Mouse (Mus musculus) adrenal gland, adult (tissue): ENCODE results near the gene Stk39.
A peak's percentile ranks its signal among the peaks of the same experiment; 100 is the strongest.

ENCODE experiments used
- DNase-seq, 2 experiments: peaks; one replicate each; pipeline ENCODE4 v3.0.0; 2022 to 2023; ENCODE audit warnings: low spot score in 1 of 2; ENCODE audit not compliant: inconsistent age in 2 of 2

Gene Stk39

DNA sequence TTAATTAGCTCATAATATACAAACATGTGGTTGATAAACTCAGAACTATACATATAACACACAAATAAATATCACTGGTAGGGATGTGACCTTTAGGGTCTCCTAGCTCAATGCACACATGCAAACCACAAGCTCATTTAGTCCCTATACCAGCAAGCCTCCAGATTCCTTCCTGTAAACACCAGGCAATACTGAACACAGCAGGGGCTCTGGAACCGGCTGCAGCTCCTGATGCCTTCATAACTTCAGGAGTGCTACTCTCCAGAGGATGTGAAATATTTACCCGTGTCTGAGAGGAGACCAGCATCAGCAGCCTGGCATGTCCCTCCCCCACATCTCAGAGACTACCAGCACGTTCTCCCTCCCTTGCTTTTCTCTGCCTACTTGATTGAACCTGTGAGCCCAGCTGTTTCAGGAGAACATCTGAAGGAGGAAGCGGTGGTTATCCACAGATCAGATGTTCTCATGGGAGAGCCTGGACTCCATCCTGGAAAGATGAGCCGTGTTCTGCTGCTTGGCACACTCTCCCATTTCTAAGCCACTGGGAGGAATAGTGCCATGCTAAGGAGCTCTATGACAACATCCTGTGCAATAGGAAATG is 45.0 kb downstream of the Stk39 start:
- DNase-seq: no peak

DNA sequence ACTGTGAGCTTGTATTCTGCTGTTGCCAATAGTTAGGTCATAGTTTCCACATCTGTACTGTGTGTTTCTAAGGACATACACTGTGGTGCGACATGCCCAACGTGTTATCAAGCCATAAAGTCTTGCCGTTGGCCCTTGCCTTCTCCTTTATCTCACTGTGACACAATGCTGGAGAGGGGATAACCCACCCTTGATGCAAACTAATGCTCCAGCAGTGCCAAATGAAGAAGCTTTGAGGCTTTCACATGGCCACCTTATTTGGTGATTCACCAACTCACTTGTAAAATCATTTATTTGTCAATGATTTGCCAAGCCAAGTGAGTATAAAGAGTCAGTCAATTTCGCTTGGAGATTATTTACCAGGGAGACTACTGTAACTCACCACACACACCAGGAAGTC is 46.0 kb downstream of the Stk39 start:
- no peak for DNase-seq

DNA sequence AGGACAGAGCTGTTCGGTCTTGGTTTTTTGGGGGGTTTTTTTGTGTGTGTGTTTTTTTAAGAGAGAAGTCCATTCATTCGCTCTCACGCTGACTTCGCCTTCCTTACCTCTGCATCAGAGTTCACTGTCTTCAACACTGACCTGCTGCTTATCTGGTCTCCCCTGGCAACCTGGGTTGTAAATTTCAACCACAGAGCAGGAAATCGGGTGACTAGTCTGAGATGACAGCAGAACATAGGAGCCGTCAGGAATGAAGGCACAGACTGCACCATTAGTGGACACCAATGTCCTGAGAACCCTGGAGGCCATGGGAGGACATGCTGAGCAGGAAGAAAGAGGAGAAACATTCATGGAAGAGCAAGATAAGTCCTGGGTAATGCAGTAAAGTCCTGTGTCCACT is 51.1 kb downstream of the Stk39 start:
- peak; percentile 71 to 73 for DNase-seq

- DNase-seq: no peak
Observed at GRCm38 (mm10) chr2:68420223-68420622, 51.8 kb downstream of the Stk39 start.

GRCm38 (mm10) chr2:68419746-68420145 is 52.3 kb downstream of the Stk39 start:
- no peak for DNase-seq

GRCm38 (mm10) chr2:68419165-68419564 is 52.9 kb downstream of the Stk39 start:
- DNase-seq: no peak

- DNase-seq: peak in 1 of 2 experiments; percentile 72
Observed at GRCm38 (mm10) chr2:68417081-68417480, 55.0 kb downstream of the Stk39 start.

DNA sequence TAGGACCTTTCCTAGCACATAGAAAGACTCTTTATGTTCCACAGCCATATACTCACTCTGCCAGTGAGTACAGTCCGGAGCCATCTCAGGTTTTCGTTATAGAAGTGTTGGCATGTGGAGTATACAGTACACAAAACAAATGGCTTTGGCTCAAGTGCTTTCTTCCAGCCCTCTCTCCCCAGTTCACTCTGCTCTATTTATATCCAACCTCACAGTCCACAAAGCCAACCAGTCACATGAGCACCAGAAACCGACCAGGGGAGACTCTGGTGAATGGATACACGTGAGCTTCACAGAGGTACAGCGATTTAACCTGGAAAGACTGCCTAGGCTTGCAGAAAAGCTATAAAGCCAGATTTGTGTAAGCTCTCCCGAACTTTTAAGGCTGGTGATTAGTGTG is 56.4 kb downstream of the Stk39 start:
- DNase-seq: no peak

GRCm38 (mm10) chr2:68412149-68412548 is 59.9 kb downstream of the Stk39 start:
- DNase-seq: peak in 1 of 2 experiments; percentile 56

- peak in 1 of 2 experiments; percentile 63 for DNase-seq
Observed at GRCm38 (mm10) chr2:68411201-68411600, 60.9 kb downstream of the Stk39 start.

DNA sequence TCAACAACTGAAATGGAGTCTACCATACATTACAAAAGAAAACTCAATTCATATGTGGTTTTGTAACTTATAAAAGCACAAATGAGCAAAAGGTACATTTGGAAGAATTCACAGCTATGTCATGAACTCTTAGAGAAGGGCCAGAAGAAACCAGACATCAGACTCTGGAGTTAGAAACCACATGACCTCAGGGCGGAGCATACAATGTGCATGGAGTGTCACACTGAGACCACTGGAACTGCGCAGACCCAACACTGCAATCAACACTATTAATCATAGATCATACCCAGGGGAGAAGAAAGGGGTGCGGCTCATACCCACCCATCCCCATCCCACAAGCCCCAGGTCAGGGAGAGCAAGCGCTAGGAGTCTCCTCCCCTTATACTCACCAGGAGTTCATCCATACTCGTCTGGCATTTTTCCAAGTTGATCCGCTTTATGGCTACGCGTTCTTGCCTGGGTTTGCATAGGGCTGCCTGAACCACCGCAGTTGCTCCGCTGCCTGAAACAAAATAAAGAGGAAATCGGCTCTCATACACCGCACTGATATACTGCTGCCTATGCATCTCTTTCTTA is 62.3 kb downstream of the Stk39 start:
- DNase-seq: no peak

- DNase-seq: peak in 1 of 2 experiments; percentile 74
Observed at GRCm38 (mm10) chr2:68408271-68408980, 63.6 kb downstream of the Stk39 start.

GRCm38 (mm10) chr2:68407179-68407950 is 64.7 kb downstream of the Stk39 start:
- no peak for DNase-seq

- DNase-seq: peak in 1 of 2 experiments; percentile 74
Observed at GRCm38 (mm10) chr2:68406571-68407074, 65.4 kb downstream of the Stk39 start.

- peak in 1 of 2 experiments; percentile 81 for DNase-seq
Observed at GRCm38 (mm10) chr2:68405163-68405715, 66.8 kb downstream of the Stk39 start.

DNA sequence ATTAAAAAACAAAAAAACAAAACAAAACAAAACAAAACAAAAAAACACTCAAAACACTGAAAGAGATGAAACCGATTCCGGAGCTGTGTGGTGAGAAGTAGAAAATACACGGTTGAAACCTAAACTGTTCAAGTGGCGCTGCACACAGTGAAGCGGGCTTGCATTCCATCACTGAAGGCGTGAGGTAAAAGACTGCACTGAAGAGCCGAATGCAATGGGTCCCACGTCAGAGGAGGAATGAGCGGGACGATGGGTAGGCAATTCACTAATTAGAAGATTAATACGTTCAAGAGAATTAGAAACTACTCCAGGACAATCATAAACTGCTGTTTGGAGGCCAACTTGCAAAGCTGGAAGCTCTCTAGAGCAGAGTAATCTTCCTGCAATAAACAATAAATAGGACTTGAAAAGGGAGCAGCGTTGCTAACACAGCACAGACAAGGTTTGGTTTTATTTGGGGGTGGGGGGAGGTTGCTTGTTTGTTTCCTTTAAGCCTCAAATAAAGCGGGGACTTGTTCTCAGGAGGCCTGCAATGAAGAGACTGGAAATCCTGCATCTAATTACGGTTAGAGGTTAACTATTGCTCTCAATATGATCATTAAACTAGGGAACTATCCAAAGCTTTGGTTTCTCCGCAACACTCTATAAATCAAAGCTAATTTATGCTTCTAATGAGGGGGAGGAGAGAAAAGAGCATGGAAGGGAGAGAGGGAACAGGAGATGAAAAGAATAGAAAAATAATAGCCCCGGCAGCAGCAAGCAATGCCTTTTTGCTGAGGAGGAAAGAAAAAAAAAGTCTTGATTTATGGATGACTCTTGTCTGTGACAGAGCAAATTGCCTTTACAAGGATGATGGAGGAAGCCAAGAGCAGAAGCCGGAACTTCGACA is 67.5 kb downstream of the Stk39 start:
- no peak for DNase-seq

GRCm38 (mm10) chr2:68393611-68394549 is 78.2 kb downstream of the Stk39 start:
- no peak for DNase-seq

DNA sequence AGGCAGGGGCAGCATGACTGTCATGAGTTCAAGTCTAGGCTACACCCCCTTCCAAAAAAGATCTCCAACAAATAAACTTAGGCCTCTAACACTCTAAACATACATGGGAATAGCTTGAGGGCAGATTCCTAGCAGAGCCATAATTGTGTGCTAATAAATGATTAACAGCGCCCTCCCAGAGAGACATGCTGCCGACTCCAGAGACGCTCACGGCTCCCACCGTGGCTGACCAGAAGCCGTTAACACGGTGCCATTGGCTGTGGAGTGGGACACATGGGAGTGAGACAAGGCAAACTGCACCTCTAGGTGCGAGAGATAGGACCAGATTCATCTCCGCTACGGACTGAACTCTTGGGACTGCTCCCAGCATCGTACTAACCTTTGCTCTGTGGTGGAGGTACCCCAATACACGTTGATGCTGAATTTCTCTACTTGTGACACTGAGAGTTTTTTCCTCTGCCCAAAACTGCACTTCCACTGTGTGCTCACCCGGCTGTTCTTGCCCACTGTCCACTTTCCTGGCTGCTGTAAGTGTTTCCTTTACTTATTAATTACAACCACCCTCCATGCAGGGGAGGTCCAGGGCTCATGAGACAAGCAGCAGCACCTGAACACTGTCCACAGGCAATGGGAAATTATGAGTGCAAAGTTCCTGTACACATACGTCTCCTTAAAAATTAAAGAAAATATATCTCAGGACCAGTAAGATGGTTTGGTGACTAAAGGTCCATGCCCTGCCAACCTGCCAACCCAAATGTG is 84.1 kb downstream of the Stk39 start:
- no peak for DNase-seq
